Mouse (Mus musculus) hindbrain, embryonic 14.5 days (tissue): ENCODE data around the gene Pcgf5. TPM values are rescaled to one million over a fixed set of nuclear protein-coding genes. Genes with fewer than 3 reads are reported as not detected.

ENCODE experiments used
- ATAC-seq: fragments of 200-750 bp; cut with Nextera tagmentation; 2 replicates; pipeline ENCODE4 v1.8.0; 2017; ENCODE audit warnings: moderate number of reproducible peaks, mild to moderate bottlenecking, moderate TSS enrichment, moderate library complexity; ENCODE audit not compliant: low FRiP score
- DNase-seq: peaks from one replicate; pipeline ENCODE4 v3.0.0-alpha.2; 2015; ENCODE audit warnings: low spot score
- H3K27ac ChIP-seq: fragments of 300-500 bp; sonication (generic); 2 replicates; pipeline ENCODE4 v1.5.1; 2014; ENCODE audit warnings: mild to moderate bottlenecking, moderate library complexity
- H3K27me3 ChIP-seq: fragments of 300-500 bp; sonication (generic); 2 replicates; pipeline ENCODE4 v1.6.1; 2014; ENCODE audit warnings: mild to moderate bottlenecking, low read length, mixed read lengths; ENCODE audit not compliant: control insufficient read depth, insufficient read depth
- H3K36me3 ChIP-seq: fragments of 300-500 bp; sonication (generic); replicated peaks from 2 replicates; pipeline ENCODE4 v1.6.1; 2014; ENCODE audit not compliant: control insufficient read depth, insufficient read depth
- H3K4me1 ChIP-seq: fragments of 300-500 bp; sonication (generic); replicated peaks from 2 replicates; pipeline ENCODE4 v1.6.1; 2014; ENCODE audit warnings: antibody characterized with exemption, low read length, mixed read lengths; ENCODE audit not compliant: control insufficient read depth, insufficient read depth
- H3K4me2 ChIP-seq: fragments of 300-500 bp; sonication (generic); replicated peaks from 2 replicates; pipeline ENCODE4 v1.6.1; 2014; ENCODE audit warnings: mild to moderate bottlenecking, moderate library complexity
- H3K4me3 ChIP-seq: fragments of 300-500 bp; sonication (generic); replicated peaks from 2 replicates; pipeline ENCODE4 v1.5.1; 2014; ENCODE audit warnings: mild to moderate bottlenecking, low read length
- H3K9ac ChIP-seq: fragments of 300-500 bp; sonication (generic); 2 replicates; pipeline ENCODE4 v1.6.1; 2014
- H3K9me3 ChIP-seq: fragments of 300-500 bp; sonication (generic); 2 replicates; pipeline ENCODE4 v1.6.1; 2016; ENCODE audit warnings: low read length; ENCODE audit not compliant: control insufficient read depth
- WGBS: fragments of 180-500 bp; shearing (Covaris S2); extraction: QIAGEN DNeasy Blood & Tissue Kit; methylation state at CpG from one replicate; pipeline ENCODE4 v1.1.7; 2014; 5-methylcytosine and 5-hydroxymethylcytosine counted together
- polyA plus RNA-seq: library from polyadenylated mRNA; unstranded; fragments of >200 nt; fragmentation: Nextera tagmentation; extraction: Ambion mirVana; gene quantifications from 2 replicates; pipeline ENCODE4 v1.2.1, GENCODE M21; 2014

Gene Pcgf5
- 7.6 and 8.9 TPM in 2 replicates for polyA plus RNA-seq

GRCm38 (mm10) chr19:36348161-36348800 is at the start of gene Pcgf5:
Gene Pcgf5, plus strand, starts transcription at chr19:36348309.
- Histone ChIP-seq H3K9me3 (no peaks in the 10 kb centered on the region), H3K4me3 (peak within 1 kb of the TSS; percentile 87), H3K4me1 (peaks cover 6% of the 10 kb centered on the region), H3K27me3 (peaks cover 49% of the 10 kb centered on the region), H3K36me3 (no peaks in the 10 kb centered on the region), H3K4me2 (peak within 1 kb of the TSS; percentile 96), H3K27ac (no peak within 1 kb of the TSS), H3K9ac (peak within 1 kb of the TSS; percentile 64)
- peak; percentile 73 for ATAC-seq
- under 1% methylated on average over 88 of the region's 92 CpGs for WGBS
- DNase-seq: peak; percentile 49

- 85% methylated on average over 5 of the region's 5 CpGs for WGBS
These were observed 42.6 kb upstream of the Pcgf5 start for GRCm38 (mm10) chr19:36305542-36305941.

GRCm38 (mm10) chr19:36314010-36314409 is 34.1 kb upstream of the Pcgf5 start:
- no peak overlapping the region for H3K4me3 ChIP-seq
- H3K9ac ChIP-seq: no peak overlapping the region
- no peak overlapping the region for H3K27ac ChIP-seq
- 91% methylated on average over 5 of the region's 5 CpGs for WGBS
- no peak overlapping the region for H3K4me2 ChIP-seq
- no peak for DNase-seq
- no peaks in the 10 kb centered on the region for H3K36me3 ChIP-seq
- no peaks in the 10 kb centered on the region for H3K9me3 ChIP-seq
- no peak for ATAC-seq
- H3K4me1 ChIP-seq: no peaks in the 10 kb centered on the region
- H3K27me3 ChIP-seq: no peaks in the 10 kb centered on the region

More at GRCm38 (mm10) chr19:36305542-36305941, 42.6 kb upstream of the Pcgf5 start:
- Histone ChIP-seq H3K27ac (no peak overlapping the region), H3K36me3 (no peaks in the 10 kb centered on the region), H3K9me3 (no peaks in the 10 kb centered on the region), H3K4me1 (no peaks in the 10 kb centered on the region), H3K9ac (no peak overlapping the region), H3K4me2 (no peak overlapping the region), H3K4me3 (no peak overlapping the region), H3K27me3 (no peaks in the 10 kb centered on the region)
- ATAC-seq (no peak), DNase-seq (no peak)

- Histone ChIP-seq H3K9me3 (no peaks in the 10 kb centered on the region), H3K9ac (no peak overlapping the region), H3K27me3 (no peaks in the 10 kb centered on the region), H3K36me3 (no peaks in the 10 kb centered on the region), H3K4me1 (no peaks in the 10 kb centered on the region), H3K4me2 (no peak overlapping the region), H3K27ac (no peak overlapping the region), H3K4me3 (no peak overlapping the region)
- no peak for DNase-seq
- no peak for ATAC-seq
- 92% methylated on average over 4 of the region's 4 CpGs for WGBS
These were observed 28.4 kb upstream of the Pcgf5 start for GRCm38 (mm10) chr19:36319735-36320134.

- H3K4me1 ChIP-seq: no peaks in the 10 kb centered on the region
- ATAC-seq (no peak), DNase-seq (no peak)
- H3K9ac ChIP-seq: no peak overlapping the region
- no peaks in the 10 kb centered on the region for H3K36me3 ChIP-seq
- no peak overlapping the region for H3K27ac ChIP-seq
- H3K4me3 ChIP-seq: no peak overlapping the region
- no peak overlapping the region for H3K4me2 ChIP-seq
- no peaks in the 10 kb centered on the region for H3K9me3 ChIP-seq
- H3K27me3 ChIP-seq: no peaks in the 10 kb centered on the region
- WGBS: 96% methylated on average over 3 of the region's 3 CpGs
These were observed 27.0 kb upstream of the Pcgf5 start for GRCm38 (mm10) chr19:36321066-36321465.

GRCm38 (mm10) chr19:36323326-36323725 is 24.8 kb upstream of the Pcgf5 start:
- no peak for ATAC-seq
- no peak overlapping the region for H3K4me2 ChIP-seq
- no peaks in the 10 kb centered on the region for H3K36me3 ChIP-seq
- H3K4me3 ChIP-seq: no peak overlapping the region
- no peaks in the 10 kb centered on the region for H3K9me3 ChIP-seq
- no peak overlapping the region for H3K9ac ChIP-seq
- H3K27me3 ChIP-seq: no peaks in the 10 kb centered on the region
- no peaks in the 10 kb centered on the region for H3K4me1 ChIP-seq
- H3K27ac ChIP-seq: no peak overlapping the region
- 79% methylated on average over 2 of the region's 2 CpGs for WGBS
- no peak for DNase-seq

- no peaks in the 10 kb centered on the region for H3K9me3 ChIP-seq
- no peak overlapping the region for H3K4me2 ChIP-seq
- H3K9ac ChIP-seq: no peak overlapping the region
- no peak for ATAC-seq
- no peaks in the 10 kb centered on the region for H3K36me3 ChIP-seq
- 94% methylated on average over 5 of the region's 5 CpGs for whole genome bisulfite sequencing
- H3K27me3 ChIP-seq: no peaks in the 10 kb centered on the region
- H3K4me1 ChIP-seq: no peaks in the 10 kb centered on the region
- H3K27ac ChIP-seq: no peak overlapping the region
- H3K4me3 ChIP-seq: no peak overlapping the region
- no peak for DNase-seq
These were observed 19.4 kb upstream of the Pcgf5 start for GRCm38 (mm10) chr19:36328678-36329077.

GRCm38 (mm10) chr19:36347376-36347775 is 733 bp upstream of the Pcgf5 start:
- no peaks in the 10 kb centered on the region for H3K9me3 ChIP-seq
- no peak overlapping the region for H3K27ac ChIP-seq
- H3K36me3 ChIP-seq: no peaks in the 10 kb centered on the region
- H3K9ac ChIP-seq: peak overlapping the region; percentile 64; the same call in 1 of the 2 replicates
- peaks cover 6% of the 10 kb centered on the region for H3K4me1 ChIP-seq
- H3K4me2 ChIP-seq: peak overlapping the region; percentile 96
- H3K4me3 ChIP-seq: peak overlapping the region; percentile 87; the same call in 1 of the 2 replicates
- WGBS: 26% methylated on average over 6 of the region's 6 CpGs
- peaks cover 49% of the 10 kb centered on the region for H3K27me3 ChIP-seq
- DNase-seq: no peak
- no peak for ATAC-seq

- H3K27me3 ChIP-seq: peaks cover 49% of the 10 kb centered on the region
- DNase-seq: no peak
- 1% methylated on average over 11 of the region's 11 CpGs for WGBS
These were observed 313 bp upstream of the Pcgf5 start for GRCm38 (mm10) chr19:36347831-36348160.

More at GRCm38 (mm10) chr19:36347831-36348160, 313 bp upstream of the Pcgf5 start:
- ATAC-seq: no peak
- H3K4me2 ChIP-seq: peak overlapping the region; percentile 96
- peaks cover 6% of the 10 kb centered on the region for H3K4me1 ChIP-seq
- H3K9me3 ChIP-seq: no peaks in the 10 kb centered on the region
- no peak overlapping the region for H3K27ac ChIP-seq
- peak overlapping the region; percentile 64 for H3K9ac ChIP-seq
- H3K4me3 ChIP-seq: peak overlapping the region; percentile 87
- no peaks in the 10 kb centered on the region for H3K36me3 ChIP-seq
